In genomic region chrX:72819594-72819993, GRCm38 (mm10) we compare ENCODE assay signal across 9 mouse cellular contexts. TPM values are rescaled to one million over a fixed set of nuclear protein-coding genes. Genes with fewer than 3 reads are reported as not detected.
A peak's percentile ranks its signal among the peaks of the same experiment; 100 is the strongest.
DNase-seq lines count a peak whose midpoint lies in the region; ATAC-seq and TF ChIP-seq lines count a peak whose summit lies in the region.
"Had no signal": no experiment of that assay in that cellular context is flagged by ENCODE, and none has a peak within 500 bp of the region (broad histone marks: within the 10 kb centered on the region; RNA-seq: fewer than 3 reads in every experiment).

No protein-coding gene starts in this region.

- no peaks in the 10 kb centered on the region for H3K36me3 ChIP-seq in heart, embryonic 12.5 days
- H3K36me3 ChIP-seq in limb, embryonic 10.5 days = no peaks in the 10 kb centered on the region
- H3K36me3 ChIP-seq in neural tube, embryonic 11.5 days (ENCODE audit: control insufficient read depth, insufficient read depth, low read length) = no peaks in the 10 kb centered on the region
- H3K36me3 ChIP-seq in thymus, adult 2 months (ENCODE audit: control insufficient read depth, insufficient read depth, low read length) = no peaks in the 10 kb centered on the region
- H3K36me3 ChIP-seq: neural tube, embryonic 12.5 days had no signal

- no peak for ATAC-seq in heart, embryonic 12.5 days (ENCODE audit: insufficient number of reproducible peaks, low FRiP score)
- no peak for ATAC-seq in neural tube, embryonic 11.5 days (ENCODE audit: insufficient read depth, low FRiP score, low TSS enrichment)

- no peak overlapping the region for H3K4me2 ChIP-seq in heart, embryonic 12.5 days
- no peak overlapping the region for H3K4me2 ChIP-seq in neural tube, embryonic 11.5 days (ENCODE audit: low read depth)
- H3K4me2 ChIP-seq: neural tube, embryonic 12.5 days had no signal

- H3K4me1 ChIP-seq in heart, embryonic 12.5 days (replicated peaks) = no peaks in the 10 kb centered on the region
- H3K4me1 ChIP-seq in bone marrow, adult 2 months (ENCODE audit: control insufficient read depth, insufficient read depth, low read length) = no peaks in the 10 kb centered on the region
- H3K4me1 ChIP-seq in limb, embryonic 10.5 days = no peaks in the 10 kb centered on the region
- no peaks in the 10 kb centered on the region for H3K4me1 ChIP-seq in neural tube, embryonic 11.5 days (ENCODE audit: control insufficient read depth, insufficient read depth, low read length)
- H3K4me1 ChIP-seq in thymus, adult 2 months (replicated peaks; ENCODE audit: control insufficient read depth, insufficient read depth, low read length) = no peaks in the 10 kb centered on the region
- H3K4me1 ChIP-seq: neural tube, embryonic 12.5 days had no signal

- H3K9ac ChIP-seq in heart, embryonic 12.5 days = no peak overlapping the region
- no peak overlapping the region for H3K9ac ChIP-seq in neural tube, embryonic 11.5 days (ENCODE audit: low read length)
- H3K9ac ChIP-seq: neural tube, embryonic 12.5 days had no signal

- no peak for TF ChIP-seq POLR2A in bone marrow, adult 2 months (IDR thresholded peaks at IDR 0.05; ENCODE audit: borderline replicate concordance, control insufficient read depth, low read depth, low read length)
- TF ChIP-seq POLR2A in thymus, adult 2 months (IDR thresholded peaks at IDR 0.05; ENCODE audit: control insufficient read depth, extremely low read depth, insufficient read depth, low read length, poor library complexity) = no peak

- no peaks in the 10 kb centered on the region for H3K9me3 ChIP-seq in heart, embryonic 12.5 days (replicated peaks)
- no peaks in the 10 kb centered on the region for H3K9me3 ChIP-seq in limb, embryonic 10.5 days (replicated peaks)
- no peaks in the 10 kb centered on the region for H3K9me3 ChIP-seq in neural tube, embryonic 11.5 days (ENCODE audit: control insufficient read depth, low read length)
- H3K9me3 ChIP-seq: neural tube, embryonic 12.5 days had no signal

- peak; percentile 57 for TF ChIP-seq CTCF in bone marrow, adult 2 months (IDR thresholded peaks at IDR 0.05; ENCODE audit: control insufficient read depth, insufficient read depth, low read length)
- TF ChIP-seq CTCF in thymus, adult 2 months (IDR thresholded peaks at IDR 0.05; ENCODE audit: borderline replicate concordance, control insufficient read depth, extremely low read depth, insufficient read depth, low read length, poor library complexity) = no peak

- H3K27me3 ChIP-seq in heart, embryonic 12.5 days (replicated peaks) = peaks cover 8% of the 10 kb centered on the region
- H3K27me3 ChIP-seq in limb, embryonic 10.5 days (ENCODE audit: low read depth, poor library complexity, severe bottlenecking) = peaks cover 14% of the 10 kb centered on the region
- no peaks in the 10 kb centered on the region for H3K27me3 ChIP-seq in neural tube, embryonic 11.5 days (ENCODE audit: control insufficient read depth, insufficient read depth, low read length)
- no peaks in the 10 kb centered on the region for H3K27me3 ChIP-seq in thymus, adult 2 months (ENCODE audit: control insufficient read depth, insufficient read depth, low read length)
- H3K27me3 ChIP-seq: neural tube, embryonic 12.5 days had no signal

- H3K4me3 ChIP-seq in heart, embryonic 12.5 days = no peak overlapping the region
- H3K4me3 ChIP-seq in bone marrow, adult 2 months (replicated peaks; ENCODE audit: control insufficient read depth, low read depth, low read length) = no peak overlapping the region
- no peak overlapping the region for H3K4me3 ChIP-seq in limb, embryonic 10.5 days
- no peak overlapping the region for H3K4me3 ChIP-seq in neural tube, embryonic 11.5 days (ENCODE audit: low read depth, low read length)
- H3K4me3 ChIP-seq in thymus, adult 2 months (ENCODE audit: control insufficient read depth, insufficient read depth, low read length) = no peak overlapping the region
- H3K4me3 ChIP-seq: neural tube, embryonic 12.5 days had no signal

- WGBS in heart, embryonic 12.5 days = 5% methylated on average over 5 of the region's 5 CpGs
- 3% methylated on average over 5 of the region's 5 CpGs for WGBS in bone marrow, adult 2 months
- WGBS in limb, embryonic 10.5 days = 4% methylated on average over 5 of the region's 5 CpGs
- WGBS in neural tube, embryonic 11.5 days = 7% methylated on average over 5 of the region's 5 CpGs
- 3% methylated on average over 5 of the region's 5 CpGs for WGBS in thymus, adult 2 months

- no peak overlapping the region for H3K27ac ChIP-seq in heart, embryonic 12.5 days (ENCODE audit: poor library complexity, severe bottlenecking)
- no peak overlapping the region for H3K27ac ChIP-seq in bone marrow, adult 2 months (ENCODE audit: control insufficient read depth, insufficient read depth, low read depth, low read length, poor library complexity)
- no peak overlapping the region for H3K27ac ChIP-seq in limb, embryonic 10.5 days
- no peak overlapping the region for H3K27ac ChIP-seq in neural tube, embryonic 11.5 days (ENCODE audit: low read depth, low read length)
- H3K27ac ChIP-seq in thymus, adult 2 months (ENCODE audit: control insufficient read depth, insufficient read depth, low read length) = no peak overlapping the region
- H3K27ac ChIP-seq: neural tube, embryonic 12.5 days had no signal

- peak; percentile 19 for DNase-seq in heart, adult 8-10 months (ENCODE audit: low spot score)
- peak; percentile 4 for DNase-seq in fibroblast of lung, adult 2 months (ENCODE audit: low read depth)
- peak; percentile 46 for DNase-seq in induced T-regulatory cell, adult 2 months (ENCODE audit: low read depth)
- peak; percentile 79 for DNase-seq in limb, embryonic 10.5 days (ENCODE audit: low spot score)
- peak; percentile 73 for DNase-seq in neural tube, embryonic 11.5 days (ENCODE audit: low spot score)
- DNase-seq in thymus, adult 2 months = peak; percentile 34

RNA-seq across cellular contexts. Expression of gene Gabrq, which starts 5.4 kb away (rescaled TPM):
- total RNA-seq in heart, adult 8-10 months (2022) = under 1 TPM in 1 of 4 experiments, not detected in 3; 0.14 TPM
- 0.05 TPM in 1 of 2 replicates, not detected in the other for polyA plus RNA-seq in heart, embryonic 12.5 days (2016; fragmentation: Nextera tagmentation; extraction: Ambion mirVana)
- not detected in 2 replicates for polyA plus RNA-seq in bone marrow, adult 2 months (2011; ENCODE audit: insufficient read depth, insufficient read length, low replicate concordance, missing spikeins)
- 0.04 and 0.08 TPM in 2 replicates for polyA plus RNA-seq in limb, embryonic 10.5 days (2016; fragmentation: Nextera tagmentation; extraction: Ambion mirVana)
- polyA plus RNA-seq in neural tube, embryonic 11.5 days (2014; fragmentation: Nextera tagmentation; extraction: Ambion mirVana) = 0.81 and 1.0 TPM in 2 replicates
- polyA plus RNA-seq in thymus, adult 2 months (2012; rRNA removed) = 0.08 and 0.11 TPM in 2 replicates

Comparison
In these comparisons a context has a peak if more than half of its experiments do, and no peak if none do; other contexts are left out.
1. DNase-seq: peak in every context shown above with its lines; median percentile 79 in limb, embryonic 10.5 days; 73 in neural tube, embryonic 11.5 days; 46 in induced T-regulatory cell, adult 2 months; 34 in thymus, adult 2 months; 19 in heart, adult 8-10 months; 4 in fibroblast of lung, adult 2 months.